Mouse (Mus musculus): ENCODE results near the gene Fbxw9. TPM values are rescaled to one million over a fixed set of nuclear protein-coding genes. Genes with fewer than 3 reads are reported as not detected.

Fbxw9 gene
- 79.5 and 93.5 TPM in 2 replicates for polyA plus RNA-seq (2015; fragmentation: Nextera tagmentation; extraction: Ambion mirVana)

DNA sequence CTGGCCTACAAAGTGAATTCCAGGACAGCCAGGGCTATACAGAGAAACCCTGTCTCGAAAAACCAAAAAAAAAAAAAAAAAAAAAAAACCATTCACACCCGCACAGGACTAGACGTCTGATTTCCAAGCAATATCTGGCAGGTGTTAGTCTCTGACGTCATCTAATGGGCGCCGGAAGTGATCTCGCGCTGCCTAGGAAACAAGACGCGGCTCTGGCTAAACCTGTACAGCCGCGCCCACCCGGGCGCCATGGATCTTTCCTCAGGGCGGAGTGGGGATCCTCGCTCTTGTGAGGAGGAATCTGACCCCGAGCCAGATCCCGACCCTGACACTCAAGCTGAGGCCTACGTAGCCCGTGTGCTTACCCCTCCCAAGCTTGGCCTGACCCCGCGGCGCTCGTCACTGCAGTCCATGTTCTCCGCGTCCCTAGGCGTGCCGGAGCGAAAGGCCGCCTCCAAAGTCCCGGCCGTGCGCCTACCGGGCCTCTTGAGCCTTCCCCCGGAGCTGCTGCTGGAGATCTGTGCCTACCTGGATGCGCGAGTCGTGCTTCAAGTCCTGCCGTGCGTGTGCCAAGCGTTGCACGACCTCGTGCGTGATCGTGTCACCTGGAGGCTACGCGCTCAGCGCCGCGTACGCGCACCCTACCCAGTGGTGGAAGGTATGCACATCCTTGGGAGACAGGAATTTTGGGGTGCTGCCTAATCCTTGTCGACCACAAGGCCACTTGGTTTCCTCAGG is at the start of gene Fbxw9:
Fbxw9 (plus strand) TSS at position 177 of the 738 bp plus-strand sequence.
- H3K27ac ChIP-seq (ENCODE audit: low read length) = peak within 1 kb of the TSS; percentile 84
- ATAC-seq = peak; percentile 95
- peak within 1 kb of the TSS; percentile 96 for H3K4me3 ChIP-seq (ENCODE audit: low read depth, low read length)
- no peaks in the 10 kb centered on the region for H3K27me3 ChIP-seq (ENCODE audit: control insufficient read depth, insufficient read depth, low read depth, low read length)
- WGBS = under 1% methylated on average over 52 of the region's 53 CpGs
- H3K4me1 ChIP-seq (ENCODE audit: control insufficient read depth, insufficient read depth, low read length) = peaks cover 17% of the 10 kb centered on the region
- peak within 1 kb of the TSS; percentile 63 for H3K4me2 ChIP-seq (ENCODE audit: low read length)
- H3K9me3 ChIP-seq (replicated peaks; ENCODE audit: control insufficient read depth, low read length, poor library complexity, severe bottlenecking) = no peaks in the 10 kb centered on the region
- H3K36me3 ChIP-seq (ENCODE audit: control insufficient read depth, insufficient read depth, low read length) = peaks cover 12% of the 10 kb centered on the region
- H3K9ac ChIP-seq (ENCODE audit: low read depth, low read length) = peak within 1 kb of the TSS; percentile 88

- ATAC-seq = no peak
- Histone ChIP-seq H3K4me3 (ENCODE audit: low read depth, low read length) (no peak overlapping the region), H3K9ac (ENCODE audit: low read depth, low read length) (no peak overlapping the region), H3K9me3 (replicated peaks; ENCODE audit: control insufficient read depth, low read length, poor library complexity, severe bottlenecking) (no peaks in the 10 kb centered on the region), H3K27ac (ENCODE audit: low read length) (no peak overlapping the region), H3K36me3 (ENCODE audit: control insufficient read depth, insufficient read depth, low read length) (no peaks in the 10 kb centered on the region), H3K4me1 (ENCODE audit: control insufficient read depth, insufficient read depth, low read length) (no peaks in the 10 kb centered on the region), H3K27me3 (ENCODE audit: control insufficient read depth, insufficient read depth, low read depth, low read length) (peaks cover 36% of the 10 kb centered on the region), H3K4me2 (ENCODE audit: low read length) (no peak overlapping the region)
- WGBS = 18% methylated on average over 28 of the region's 28 CpGs
These were observed 48.6 kb upstream of the Fbxw9 start for GRCm38 (mm10) chr8:85011242-85011641.

- Histone ChIP-seq H3K9ac (ENCODE audit: low read depth, low read length) (peak overlapping the region; percentile 66), H3K9me3 (replicated peaks; ENCODE audit: control insufficient read depth, low read length, poor library complexity, severe bottlenecking) (no peaks in the 10 kb centered on the region), H3K27me3 (ENCODE audit: control insufficient read depth, insufficient read depth, low read depth, low read length) (peaks cover 27% of the 10 kb centered on the region), H3K36me3 (ENCODE audit: control insufficient read depth, insufficient read depth, low read length) (peaks cover 6% of the 10 kb centered on the region), H3K4me3 (ENCODE audit: low read depth, low read length) (peak overlapping the region; percentile 40), H3K4me2 (ENCODE audit: low read length) (peak overlapping the region; percentile 83), H3K27ac (ENCODE audit: low read length) (no peak overlapping the region), H3K4me1 (ENCODE audit: control insufficient read depth, insufficient read depth, low read length) (no peaks in the 10 kb centered on the region)
- ATAC-seq = peak; percentile 52
- WGBS = 5% methylated on average over 26 of the region's 26 CpGs
These were observed 46.5 kb upstream of the Fbxw9 start for GRCm38 (mm10) chr8:85013230-85013840.

GRCm38 (mm10) chr8:85014431-85014830 is 45.4 kb upstream of the Fbxw9 start, which contains the start of gene Best2:
Gene Best2, minus strand, starts transcription at chr8:85014531.
- no peak within 1 kb of the TSS for H3K27ac ChIP-seq (ENCODE audit: low read length)
- 61% methylated on average over 2 of the region's 2 CpGs for WGBS
- no peak for ATAC-seq
- peaks cover 23% of the 10 kb centered on the region for H3K27me3 ChIP-seq (ENCODE audit: control insufficient read depth, insufficient read depth, low read depth, low read length)
- peak within 1 kb of the TSS; percentile 83 for H3K4me2 ChIP-seq (ENCODE audit: low read length)
- H3K36me3 ChIP-seq (ENCODE audit: control insufficient read depth, insufficient read depth, low read length) = peaks cover 9% of the 10 kb centered on the region
- H3K4me1 ChIP-seq (ENCODE audit: control insufficient read depth, insufficient read depth, low read length) = no peaks in the 10 kb centered on the region
- no peaks in the 10 kb centered on the region for H3K9me3 ChIP-seq (replicated peaks; ENCODE audit: control insufficient read depth, low read length, poor library complexity, severe bottlenecking)
- H3K4me3 ChIP-seq (ENCODE audit: low read depth, low read length) = peak within 1 kb of the TSS; percentile 40
- peak within 1 kb of the TSS; percentile 66 for H3K9ac ChIP-seq (ENCODE audit: low read depth, low read length)

- Histone ChIP-seq H3K27me3 (ENCODE audit: control insufficient read depth, insufficient read depth, low read depth, low read length) (peaks cover 12% of the 10 kb centered on the region), H3K27ac (ENCODE audit: low read length) (no peak overlapping the region), H3K4me2 (ENCODE audit: low read length) (no peak overlapping the region), H3K36me3 (ENCODE audit: control insufficient read depth, insufficient read depth, low read length) (peaks cover 11% of the 10 kb centered on the region), H3K9me3 (replicated peaks; ENCODE audit: control insufficient read depth, low read length, poor library complexity, severe bottlenecking) (no peaks in the 10 kb centered on the region), H3K4me3 (ENCODE audit: low read depth, low read length) (no peak overlapping the region), H3K4me1 (ENCODE audit: control insufficient read depth, insufficient read depth, low read length) (no peaks in the 10 kb centered on the region), H3K9ac (ENCODE audit: low read depth, low read length) (no peak overlapping the region)
- 65% methylated on average over 10 of the region's 10 CpGs for WGBS
- ATAC-seq = no peak
These were observed 43.1 kb upstream of the Fbxw9 start for GRCm38 (mm10) chr8:85016724-85017123.

GRCm38 (mm10) chr8:85017209-85017608 is 42.6 kb upstream of the Fbxw9 start:
- Histone ChIP-seq H3K9ac (ENCODE audit: low read depth, low read length) (no peak overlapping the region), H3K36me3 (ENCODE audit: control insufficient read depth, insufficient read depth, low read length) (peaks cover 11% of the 10 kb centered on the region), H3K4me3 (ENCODE audit: low read depth, low read length) (no peak overlapping the region), H3K4me1 (ENCODE audit: control insufficient read depth, insufficient read depth, low read length) (no peaks in the 10 kb centered on the region), H3K27me3 (ENCODE audit: control insufficient read depth, insufficient read depth, low read depth, low read length) (peaks cover 11% of the 10 kb centered on the region), H3K9me3 (replicated peaks; ENCODE audit: control insufficient read depth, low read length, poor library complexity, severe bottlenecking) (no peaks in the 10 kb centered on the region), H3K27ac (ENCODE audit: low read length) (no peak overlapping the region), H3K4me2 (ENCODE audit: low read length) (no peak overlapping the region)
- ATAC-seq = no peak
- 14% methylated on average over 5 of the region's 5 CpGs for WGBS

GRCm38 (mm10) chr8:85021514-85022055 is 38.3 kb upstream of the Fbxw9 start:
- peaks cover 17% of the 10 kb centered on the region for H3K4me1 ChIP-seq (ENCODE audit: control insufficient read depth, insufficient read depth, low read length)
- H3K4me3 ChIP-seq (ENCODE audit: low read depth, low read length) = no peak overlapping the region
- no peak overlapping the region for H3K4me2 ChIP-seq (ENCODE audit: low read length)
- 97% methylated on average over 3 of the region's 3 CpGs for WGBS
- no peak for ATAC-seq
- no peak overlapping the region for H3K27ac ChIP-seq (ENCODE audit: low read length)
- no peaks in the 10 kb centered on the region for H3K9me3 ChIP-seq (replicated peaks; ENCODE audit: control insufficient read depth, low read length, poor library complexity, severe bottlenecking)
- no peaks in the 10 kb centered on the region for H3K27me3 ChIP-seq (ENCODE audit: control insufficient read depth, insufficient read depth, low read depth, low read length)
- no peak overlapping the region for H3K9ac ChIP-seq (ENCODE audit: low read depth, low read length)
- H3K36me3 ChIP-seq (ENCODE audit: control insufficient read depth, insufficient read depth, low read length) = peaks cover 11% of the 10 kb centered on the region

- peaks cover 5% of the 10 kb centered on the region; the same call in 1 of the 2 replicates for H3K36me3 ChIP-seq (ENCODE audit: control insufficient read depth, insufficient read depth, low read length)
- H3K27me3 ChIP-seq (ENCODE audit: control insufficient read depth, insufficient read depth, low read depth, low read length) = no peaks in the 10 kb centered on the region
- H3K4me2 ChIP-seq (ENCODE audit: low read length) = peak overlapping the region; percentile 60
- H3K9ac ChIP-seq (ENCODE audit: low read depth, low read length) = no peak overlapping the region
- no peak overlapping the region for H3K4me3 ChIP-seq (ENCODE audit: low read depth, low read length)
- H3K27ac ChIP-seq (ENCODE audit: low read length) = no peak overlapping the region
- H3K4me1 ChIP-seq (ENCODE audit: control insufficient read depth, insufficient read depth, low read length) = peaks cover 29% of the 10 kb centered on the region
- ATAC-seq = no peak
- 98% methylated on average over 3 of the region's 3 CpGs for WGBS
- H3K9me3 ChIP-seq (replicated peaks; ENCODE audit: control insufficient read depth, low read length, poor library complexity, severe bottlenecking) = no peaks in the 10 kb centered on the region
These were observed 36.0 kb upstream of the Fbxw9 start for GRCm38 (mm10) chr8:85023846-85024245.
